Mouse (Mus musculus) stomach, embryonic 14.5 days (tissue): ENCODE results near the gene Mrpl1. TPM values are rescaled to one million over a fixed set of nuclear protein-coding genes. Genes with fewer than 3 reads are reported as not detected.

ENCODE experiments used
- ATAC-seq: fragments of 200-750 bp; cut with Nextera tagmentation; 2 replicates; pipeline ENCODE4 v1.8.0; 2017; ENCODE audit warnings: low read depth, moderate TSS enrichment; ENCODE audit not compliant: insufficient number of reproducible peaks, insufficient read depth, low FRiP score
- H3K27ac ChIP-seq: fragments of 300-500 bp; sonication (generic); 2 replicates; pipeline ENCODE4 v1.5.1; 2014; ENCODE audit warnings: mild to moderate bottlenecking, low read length, moderate library complexity, mixed read lengths
- H3K27me3 ChIP-seq: fragments of 300-500 bp; sonication (generic); 2 replicates; pipeline ENCODE4 v1.6.1; 2014; ENCODE audit warnings: low read length, control low read depth, mixed read lengths; ENCODE audit not compliant: control insufficient read depth, insufficient read depth
- H3K36me3 ChIP-seq: fragments of 300-500 bp; sonication (generic); 2 replicates; pipeline ENCODE4 v1.6.1; 2014; ENCODE audit warnings: mild to moderate bottlenecking, control low read depth, low read length, moderate library complexity, mixed read lengths; ENCODE audit not compliant: control insufficient read depth, insufficient read depth
- H3K4me1 ChIP-seq: fragments of 300-500 bp; sonication (generic); 2 replicates; pipeline ENCODE4 v1.6.1; 2014; ENCODE audit warnings: low read length, control low read depth, mixed read lengths; ENCODE audit not compliant: control insufficient read depth, insufficient read depth
- H3K4me2 ChIP-seq: fragments of 300-500 bp; sonication (generic); replicated peaks from 2 replicates; pipeline ENCODE4 v1.6.1; 2014; ENCODE audit warnings: low read depth, low read length, control low read depth
- H3K4me3 ChIP-seq: fragments of 300-500 bp; sonication (generic); 2 replicates; pipeline ENCODE4 v1.5.1; 2014; ENCODE audit warnings: low read depth, low read length, control low read depth
- H3K9ac ChIP-seq: fragments of 300-500 bp; sonication (generic); replicated peaks from 2 replicates; pipeline ENCODE4 v1.6.1; 2014; ENCODE audit warnings: low read depth, mild to moderate bottlenecking, control low read depth, low read length, moderate library complexity, mixed read lengths
- H3K9me3 ChIP-seq: fragments of 300-500 bp; sonication (generic); 2 replicates; pipeline ENCODE4 v1.6.1; 2016; ENCODE audit warnings: low read depth, low read length, control low read depth; ENCODE audit not compliant: control insufficient read depth
- WGBS: fragments of 180-500 bp; shearing (Covaris S2); extraction: QIAGEN DNeasy Blood & Tissue Kit; methylation state at CpG from one replicate; pipeline ENCODE4 v1.1.7; 2014; 5-methylcytosine and 5-hydroxymethylcytosine counted together
- polyA plus RNA-seq: library from polyadenylated mRNA; unstranded; fragments of >200 nt; fragmentation: Nextera tagmentation; extraction: Ambion mirVana; gene quantifications from 2 replicates; pipeline ENCODE4 v1.2.1, GENCODE M21; 2014

Mrpl1 gene
- polyA plus RNA-seq, 1 experiment from 2014 or later = 21.2 TPM

DNA sequence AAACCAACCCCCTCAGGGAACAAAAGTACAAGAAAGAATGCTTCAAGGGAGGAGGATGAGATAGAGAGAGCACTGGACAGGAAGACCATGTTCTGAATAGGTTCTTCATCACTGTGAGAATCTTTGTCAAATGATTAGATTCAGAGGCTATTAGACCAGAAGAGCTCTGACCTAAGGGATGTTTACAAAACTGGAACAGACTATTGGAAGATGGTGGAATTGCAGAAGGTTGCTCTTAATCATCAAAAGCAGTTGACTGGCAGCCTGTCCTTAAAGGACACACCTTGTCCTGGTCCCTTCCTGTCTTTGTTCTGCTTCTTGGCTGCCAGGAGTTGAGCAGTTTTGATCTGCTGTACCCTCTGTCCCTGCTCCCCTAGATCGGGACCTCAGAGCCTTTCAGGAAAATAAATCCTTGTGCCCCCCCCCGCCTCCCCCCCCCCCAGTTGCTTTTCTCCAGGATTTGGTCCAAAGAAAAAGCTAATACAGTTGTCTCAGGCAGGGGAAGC is 12.7 kb upstream of the Mrpl1 start:
- no peaks in the 10 kb centered on the region for H3K9me3 ChIP-seq

DNA sequence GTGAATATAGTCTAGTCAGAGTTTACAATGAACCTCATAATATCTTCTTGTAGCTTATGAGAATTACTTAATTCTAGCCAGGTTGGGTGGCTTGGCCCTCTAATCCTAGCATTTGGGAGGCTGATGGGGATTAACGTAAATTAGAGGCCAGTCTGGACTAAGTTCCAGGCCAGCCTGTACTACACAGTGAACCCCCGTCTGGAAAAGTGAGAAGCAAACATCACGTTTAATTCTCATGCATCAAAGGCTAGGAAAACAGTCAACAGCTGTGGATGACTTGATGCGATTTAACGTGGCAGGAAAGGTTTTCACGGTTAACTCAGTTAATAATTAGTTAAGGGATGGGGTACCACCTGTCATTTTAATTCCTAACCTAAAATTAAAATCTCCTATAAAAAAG is 11.0 kb upstream of the Mrpl1 start:
- no peaks in the 10 kb centered on the region for H3K4me1 ChIP-seq
- H3K9me3 ChIP-seq = no peaks in the 10 kb centered on the region
- H3K27me3 ChIP-seq = no peaks in the 10 kb centered on the region
- no peak overlapping the region for H3K4me3 ChIP-seq
- no peaks in the 10 kb centered on the region for H3K36me3 ChIP-seq
- 71% methylated on average over 6 of the region's 6 CpGs for WGBS
- ATAC-seq = no peak
- H3K4me2 ChIP-seq = no peak overlapping the region
- no peak overlapping the region for H3K9ac ChIP-seq
- no peak overlapping the region for H3K27ac ChIP-seq

More for the DNA sequence above, 12.7 kb upstream of the Mrpl1 start:
- H3K9ac ChIP-seq = no peak overlapping the region
- H3K4me3 ChIP-seq = no peak overlapping the region
- H3K4me2 ChIP-seq = no peak overlapping the region
- no peaks in the 10 kb centered on the region for H3K36me3 ChIP-seq
- H3K27me3 ChIP-seq = no peaks in the 10 kb centered on the region
- no peak for ATAC-seq
- no peaks in the 10 kb centered on the region for H3K4me1 ChIP-seq
- WGBS = 58% methylated on average over 2 of the region's 2 CpGs
- no peak overlapping the region for H3K27ac ChIP-seq

DNA sequence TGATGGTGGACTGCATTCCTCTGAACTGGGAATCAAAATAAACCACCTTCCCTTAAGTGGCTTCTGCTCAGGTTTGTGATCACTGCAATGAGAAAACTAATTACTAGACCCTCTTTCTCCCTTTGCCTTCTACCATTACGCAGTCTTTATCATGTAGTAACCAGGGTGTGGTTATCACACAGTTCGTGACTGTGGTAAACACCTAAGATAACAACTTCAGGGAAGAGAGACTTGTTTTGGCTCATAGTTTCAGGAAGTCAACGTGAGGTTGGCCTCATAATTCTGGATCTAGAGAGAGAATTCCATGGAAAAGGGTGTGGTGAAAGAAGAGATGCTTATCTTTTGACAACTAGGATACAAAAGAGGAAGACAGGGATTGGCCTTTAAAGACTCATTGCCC is 9.0 kb upstream of the Mrpl1 start:
- H3K4me2 ChIP-seq = no peak overlapping the region
- no peaks in the 10 kb centered on the region for H3K27me3 ChIP-seq
- H3K36me3 ChIP-seq = no peaks in the 10 kb centered on the region
- no peaks in the 10 kb centered on the region for H3K9me3 ChIP-seq
- no peaks in the 10 kb centered on the region for H3K4me1 ChIP-seq
- no peak overlapping the region for H3K9ac ChIP-seq
- H3K4me3 ChIP-seq = no peak overlapping the region
- no peak for ATAC-seq
- WGBS = 72% methylated on average over 3 of the region's 3 CpGs
- no peak overlapping the region for H3K27ac ChIP-seq

DNA sequence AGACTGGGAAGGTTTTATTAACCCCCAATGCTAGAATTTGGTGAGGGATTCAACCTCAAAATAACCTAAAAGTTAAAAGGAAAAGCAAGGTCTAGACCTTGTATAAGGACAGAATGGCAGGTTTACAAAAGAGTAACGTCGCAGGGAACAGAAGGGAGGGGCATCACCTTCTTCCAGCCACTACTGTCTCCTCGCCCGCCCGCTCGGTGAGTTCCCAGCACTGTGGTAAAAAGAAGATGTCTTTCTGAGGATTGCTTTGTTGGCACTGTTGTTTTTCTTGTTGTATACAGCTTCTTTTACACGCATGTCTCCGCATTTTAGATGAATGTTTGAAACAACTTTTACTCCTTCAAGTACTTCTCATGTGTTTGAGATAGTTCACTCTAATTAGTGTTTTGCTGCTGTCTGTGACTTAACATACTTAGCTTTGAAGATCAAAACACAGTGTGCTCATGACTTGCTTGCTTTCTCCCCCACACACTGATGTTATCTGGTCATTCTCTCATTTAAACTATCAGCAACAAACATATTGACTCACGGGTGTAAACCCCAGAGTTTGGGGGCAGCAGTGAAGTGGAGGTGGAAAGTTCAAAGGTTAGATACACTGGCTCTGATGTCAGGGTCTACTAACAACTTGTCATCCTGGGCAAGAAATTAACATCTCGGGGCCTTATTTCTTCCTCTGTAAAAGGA is 7.7 kb upstream of the Mrpl1 start:
- H3K9me3 ChIP-seq = no peaks in the 10 kb centered on the region

DNA sequence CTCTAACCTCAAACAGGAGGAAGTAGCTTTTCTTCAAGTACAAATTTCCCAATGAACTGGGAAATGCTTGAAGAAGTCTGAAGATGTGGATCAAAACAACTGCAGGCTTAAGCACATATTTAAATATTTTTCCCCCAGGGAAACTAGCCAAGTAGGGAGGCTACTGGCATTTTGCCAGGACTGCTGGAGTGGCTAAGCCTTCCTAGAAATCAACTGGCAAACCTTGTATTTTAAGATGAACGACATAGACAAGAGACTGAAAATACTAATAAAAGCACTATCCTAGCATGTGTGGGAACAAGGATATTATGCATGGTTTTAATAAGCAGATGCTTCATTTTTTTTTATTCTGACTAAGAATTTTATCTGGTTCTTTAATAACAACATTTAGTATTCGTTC is 2.4 kb upstream of the Mrpl1 start:
- no peak overlapping the region for H3K9ac ChIP-seq
- no peak for ATAC-seq
- no peaks in the 10 kb centered on the region for H3K36me3 ChIP-seq
- H3K27me3 ChIP-seq = no peaks in the 10 kb centered on the region
- no peak overlapping the region for H3K4me3 ChIP-seq
- H3K4me1 ChIP-seq = peaks cover 11% of the 10 kb centered on the region; the same call in 1 of the 2 replicates
- H3K9me3 ChIP-seq = no peaks in the 10 kb centered on the region
- 39% methylated on average over 2 of the region's 2 CpGs for WGBS
- H3K27ac ChIP-seq = no peak overlapping the region; the same call in 1 of the 2 replicates
- H3K4me2 ChIP-seq = no peak overlapping the region

More for the DNA sequence above, 7.7 kb upstream of the Mrpl1 start:
- no peak overlapping the region for H3K4me3 ChIP-seq
- no peak for ATAC-seq
- no peak overlapping the region for H3K9ac ChIP-seq
- no peak overlapping the region for H3K27ac ChIP-seq
- no peaks in the 10 kb centered on the region for H3K36me3 ChIP-seq
- no peaks in the 10 kb centered on the region for H3K27me3 ChIP-seq
- 62% methylated on average over 10 of the region's 10 CpGs for WGBS
- peaks cover 4% of the 10 kb centered on the region; the same call in 1 of the 2 replicates for H3K4me1 ChIP-seq
- H3K4me2 ChIP-seq = no peak overlapping the region

DNA sequence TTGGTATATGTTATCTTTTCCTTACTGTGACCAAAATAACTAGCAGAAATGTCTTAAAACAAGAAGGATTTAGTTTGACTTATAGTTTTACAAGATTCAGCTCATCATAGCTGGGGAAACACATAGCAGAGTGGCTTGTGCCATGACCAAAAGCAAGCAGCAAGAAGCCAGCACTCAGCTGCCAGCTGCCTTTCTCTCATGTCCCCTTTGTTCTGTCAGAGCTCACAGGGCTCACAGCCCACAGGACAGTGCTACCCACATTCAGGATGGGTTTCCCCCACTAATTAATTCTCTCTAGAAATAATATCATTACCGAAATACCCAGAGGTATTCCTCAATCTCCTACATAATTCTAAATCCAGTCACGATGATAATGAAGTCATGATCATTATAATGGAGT is 1.8 kb upstream of the Mrpl1 start:
- Histone ChIP-seq H3K4me3 (no peak overlapping the region), H3K4me2 (no peak overlapping the region), H3K9ac (no peak overlapping the region), H3K4me1 (peaks cover 11% of the 10 kb centered on the region; the same call in 1 of the 2 replicates), H3K27ac (no peak overlapping the region), H3K36me3 (no peaks in the 10 kb centered on the region), H3K9me3 (no peaks in the 10 kb centered on the region), H3K27me3 (no peaks in the 10 kb centered on the region)
- 93% methylated on average over 2 of the region's 2 CpGs for WGBS
- ATAC-seq = no peak

DNA sequence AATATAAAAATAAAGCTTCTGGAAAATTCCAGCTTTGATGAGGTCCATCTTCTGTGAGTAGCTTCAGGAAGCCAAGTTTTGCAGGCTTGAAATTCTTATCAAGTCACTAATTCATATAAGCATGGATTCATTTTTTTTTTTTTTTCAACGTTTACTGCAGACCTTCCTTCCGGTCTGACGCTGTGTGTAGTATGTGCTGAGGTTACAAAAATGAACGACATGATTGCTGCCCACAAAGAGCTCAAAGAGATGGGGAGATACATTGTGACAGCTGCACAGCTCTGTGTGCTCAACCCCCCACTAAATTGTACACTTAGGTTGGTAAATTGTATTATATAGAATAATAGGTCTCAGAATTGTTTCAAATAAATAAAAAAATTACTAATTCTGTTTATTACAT is 750 bp upstream of the Mrpl1 start:
- Histone ChIP-seq H3K9ac (no peak overlapping the region), H3K36me3 (no peaks in the 10 kb centered on the region), H3K27ac (no peak overlapping the region), H3K4me2 (peak overlapping the region; percentile 68; the same call in 1 of the 2 replicates), H3K27me3 (no peaks in the 10 kb centered on the region), H3K4me1 (peaks cover 11% of the 10 kb centered on the region; the same call in 1 of the 2 replicates), H3K4me3 (no peak overlapping the region), H3K9me3 (no peaks in the 10 kb centered on the region)
- no peak for ATAC-seq
- 42% methylated on average over 4 of the region's 4 CpGs for WGBS

DNA sequence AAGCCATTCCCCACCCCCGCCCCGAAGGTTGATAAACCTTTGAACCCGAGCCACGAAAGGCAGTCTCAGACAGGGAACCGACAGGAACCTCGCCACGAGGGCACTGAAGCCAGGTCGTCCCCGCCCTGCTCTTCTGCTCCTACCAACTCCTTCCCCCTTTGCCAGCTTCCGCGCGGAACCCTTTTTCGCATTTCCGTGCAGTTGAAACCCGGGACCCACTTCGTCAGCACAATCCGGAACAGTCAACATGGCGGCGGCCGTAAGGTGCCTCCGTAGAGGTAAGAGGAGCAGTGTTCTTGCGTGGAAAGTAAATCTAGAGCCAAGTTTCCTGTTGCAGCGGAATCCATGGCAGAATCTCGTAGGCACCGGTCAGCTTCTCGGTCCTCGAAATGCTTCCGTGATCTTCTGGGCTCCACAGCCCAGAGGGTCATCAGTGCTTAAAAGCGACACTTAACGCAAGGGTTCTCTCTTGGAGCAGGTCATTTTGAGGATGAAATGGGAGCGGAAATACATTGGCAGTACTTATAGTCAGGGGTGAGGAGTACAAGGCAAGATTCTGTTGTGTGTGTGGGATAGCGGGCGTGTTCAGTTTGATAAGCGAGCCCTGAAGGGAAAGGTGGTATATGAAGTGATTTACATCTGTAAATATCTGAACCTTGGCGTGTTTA is 757 bp downstream of the Mrpl1 start:
- WGBS = under 1% methylated on average over 35 of the region's 35 CpGs
- Histone ChIP-seq H3K9me3 (no peaks in the 10 kb centered on the region), H3K4me2 (peak overlapping the region; percentile 68), H3K4me3 (peak overlapping the region; percentile 65), H3K4me1 (peaks cover 11% of the 10 kb centered on the region; the same call in 1 of the 2 replicates), H3K27me3 (no peaks in the 10 kb centered on the region), H3K9ac (peak overlapping the region; percentile 49), H3K27ac (peak overlapping the region; percentile 82), H3K36me3 (peaks cover 4% of the 10 kb centered on the region)
- peak; percentile 96 for ATAC-seq
